Mouse (Mus musculus) liver, embryonic 15.5 days (tissue): ENCODE data around the gene Asphd2. TPM values are rescaled to one million over a fixed set of nuclear protein-coding genes. Genes with fewer than 3 reads are reported as not detected.

Experiments
- polyA plus RNA-seq: library from polyadenylated mRNA; unstranded; fragments of >200 nt; fragmentation: Nextera tagmentation; extraction: Ambion mirVana; gene quantifications from 2 replicates; pipeline ENCODE4 v1.2.1, GENCODE M21; 2015

The Asphd2 gene
- polyA plus RNA-seq, 1 experiment from 2014 or later: 0.24 TPM

Other genes starting within 250 kb of the Asphd2 start
- gene Cryba4, start 142.3 kb downstream of the Asphd2 start, polyA plus RNA-seq: 0.70 and 0.85 TPM in 2 replicates
- 0.25 and 0.40 TPM in 2 replicates for gene Crybb1, start 139.1 kb downstream of the Asphd2 start, polyA plus RNA-seq
- 34.5 and 43.8 TPM in 2 replicates for gene Tpst2, start 118.2 kb downstream of the Asphd2 start, polyA plus RNA-seq
- gene Tfip11, start 68.5 kb downstream of the Asphd2 start, polyA plus RNA-seq: 12.0 and 13.1 TPM in 2 replicates
- 13.8 and 16.4 TPM in 2 replicates for gene Srrd, start 51.8 kb downstream of the Asphd2 start, polyA plus RNA-seq
- gene Hps4, start 51.8 kb downstream of the Asphd2 start, polyA plus RNA-seq: 10.9 and 13.7 TPM in 2 replicates
- 0.07 and 0.12 TPM in 2 replicates for gene Gm6583, start 38.8 kb downstream of the Asphd2 start, polyA plus RNA-seq
- gene Gm6588, start 54.6 kb upstream of the Asphd2 start, polyA plus RNA-seq: not detected in 2 replicates
- 0.05 and 0.07 TPM in 2 replicates for gene Sez6l, start 182.3 kb upstream of the Asphd2 start, polyA plus RNA-seq